Mouse (Mus musculus): ENCODE data around the gene Comp. TPM values are rescaled to one million over a fixed set of nuclear protein-coding genes. Genes with fewer than 3 reads are reported as not detected.

Gene Comp
- polyA plus RNA-seq, 1 experiment from 2014 or later = 0.68 TPM

Other genes starting within 250 kb of the Comp start
- 29.6 and 31.1 TPM in 2 replicates for gene Nr2c2ap, start 242.2 kb upstream of the Comp start, polyA plus RNA-seq (2015; fragmentation: Nextera tagmentation; extraction: Ambion mirVana)
- gene Rfxank, start 234.4 kb upstream of the Comp start, polyA plus RNA-seq (2015; fragmentation: Nextera tagmentation; extraction: Ambion mirVana) = 21.1 and 21.2 TPM in 2 replicates
- 53.0 and 56.6 TPM in 2 replicates for gene Borcs8, start 234.1 kb upstream of the Comp start, polyA plus RNA-seq (2015; fragmentation: Nextera tagmentation; extraction: Ambion mirVana)
- 0.29 and 0.38 TPM in 2 replicates for gene Mef2b, start 233.8 kb upstream of the Comp start, polyA plus RNA-seq (2015; fragmentation: Nextera tagmentation; extraction: Ambion mirVana)
- 68.8 and 69.9 TPM in 2 replicates for gene Tmem161a, start 201.2 kb upstream of the Comp start, polyA plus RNA-seq (2015; fragmentation: Nextera tagmentation; extraction: Ambion mirVana)
- gene Slc25a42, start 161.3 kb upstream of the Comp start, polyA plus RNA-seq (2015; fragmentation: Nextera tagmentation; extraction: Ambion mirVana) = 5.1 and 5.2 TPM in 2 replicates
- 29.9 and 30.9 TPM in 2 replicates for gene Sugp2, start 139.3 kb upstream of the Comp start, polyA plus RNA-seq (2015; fragmentation: Nextera tagmentation; extraction: Ambion mirVana)
- 22.4 and 24.5 TPM in 2 replicates for gene Armc6, start 139.1 kb upstream of the Comp start, polyA plus RNA-seq (2015; fragmentation: Nextera tagmentation; extraction: Ambion mirVana)
- 60.0 and 66.8 TPM in 2 replicates for gene Homer3, start 90.7 kb upstream of the Comp start, polyA plus RNA-seq (2015; fragmentation: Nextera tagmentation; extraction: Ambion mirVana)
- gene Ddx49, start 71.1 kb upstream of the Comp start, polyA plus RNA-seq (2015; fragmentation: Nextera tagmentation; extraction: Ambion mirVana) = 39.6 and 44.8 TPM in 2 replicates
- 325 and 349 TPM in 2 replicates for gene Cope, start 71.0 kb upstream of the Comp start, polyA plus RNA-seq (2015; fragmentation: Nextera tagmentation; extraction: Ambion mirVana)
- gene Cers1, start 57.8 kb upstream of the Comp start, polyA plus RNA-seq (2015; fragmentation: Nextera tagmentation; extraction: Ambion mirVana) = 2.4 and 3.0 TPM in 2 replicates
- 0.40 and 1.4 TPM in 2 replicates for gene Gdf1, start 43.7 kb upstream of the Comp start, polyA plus RNA-seq (2015; fragmentation: Nextera tagmentation; extraction: Ambion mirVana)
- 8.7 and 10.5 TPM in 2 replicates for gene Upf1, start 20.3 kb upstream of the Comp start, polyA plus RNA-seq (2015; fragmentation: Nextera tagmentation; extraction: Ambion mirVana)
- gene Crtc1, start 66.0 kb downstream of the Comp start, polyA plus RNA-seq (2015; fragmentation: Nextera tagmentation; extraction: Ambion mirVana) = 13.9 and 15.4 TPM in 2 replicates
- 28.8 and 29.4 TPM in 2 replicates for gene Klhl26, start 103.4 kb downstream of the Comp start, polyA plus RNA-seq (2015; fragmentation: Nextera tagmentation; extraction: Ambion mirVana)
- gene Tmem59l, start 113.8 kb downstream of the Comp start, polyA plus RNA-seq (2015; fragmentation: Nextera tagmentation; extraction: Ambion mirVana) = 5.6 and 7.0 TPM in 2 replicates
- gene Crlf1, start 119.6 kb downstream of the Comp start, polyA plus RNA-seq (2015; fragmentation: Nextera tagmentation; extraction: Ambion mirVana) = 166 and 169 TPM in 2 replicates
- gene Rex1bd, start 133.2 kb downstream of the Comp start, polyA plus RNA-seq (2015; fragmentation: Nextera tagmentation; extraction: Ambion mirVana) = 125 and 133 TPM in 2 replicates
- 917 and 987 TPM in 2 replicates for gene Uba52, start 137.2 kb downstream of the Comp start, polyA plus RNA-seq (2015; fragmentation: Nextera tagmentation; extraction: Ambion mirVana)
- 300 and 319 TPM in 2 replicates for gene Fkbp8, start 154.2 kb downstream of the Comp start, polyA plus RNA-seq (2015; fragmentation: Nextera tagmentation; extraction: Ambion mirVana)
- gene Kxd1, start 154.4 kb downstream of the Comp start, polyA plus RNA-seq (2015; fragmentation: Nextera tagmentation; extraction: Ambion mirVana) = 54.0 and 55.3 TPM in 2 replicates
- 19.8 and 21.4 TPM in 2 replicates for gene Ell, start 165.9 kb downstream of the Comp start, polyA plus RNA-seq (2015; fragmentation: Nextera tagmentation; extraction: Ambion mirVana)
- gene Isyna1, start 220.8 kb downstream of the Comp start, polyA plus RNA-seq (2015; fragmentation: Nextera tagmentation; extraction: Ambion mirVana) = 118 and 121 TPM in 2 replicates
- 106 and 108 TPM in 2 replicates for gene Ssbp4, start 235.3 kb downstream of the Comp start, polyA plus RNA-seq (2015; fragmentation: Nextera tagmentation; extraction: Ambion mirVana)
- gene Lrrc25, start 242.6 kb downstream of the Comp start, polyA plus RNA-seq (2015; fragmentation: Nextera tagmentation; extraction: Ambion mirVana) = 2.0 and 3.2 TPM in 2 replicates